Mouse (Mus musculus) embryonic facial prominence, embryonic 11.5 days (tissue): Measurements from ENCODE around the gene Samd4b. TPM values are rescaled to one million over a fixed set of nuclear protein-coding genes. Genes with fewer than 3 reads are reported as not detected.

Source experiments
- ATAC-seq: fragments of 200-750 bp; cut with Nextera tagmentation; replicated peaks from 2 replicates; pipeline ENCODE4 v1.8.0; 2017; ENCODE audit warnings: low read depth; ENCODE audit not compliant: insufficient number of reproducible peaks, low FRiP score, low TSS enrichment
- DNase-seq: peaks from one replicate; pipeline ENCODE4 v3.0.0-alpha.2; 2015; ENCODE audit warnings: low spot score
- H3K27ac ChIP-seq: fragments of 300-500 bp; sonication (generic); replicated peaks from 2 replicates; pipeline ENCODE4 v1.5.1; 2014; ENCODE audit warnings: mild to moderate bottlenecking, low read depth, low read length, control low read depth
- H3K27me3 ChIP-seq: fragments of 300-500 bp; sonication (generic); 2 replicates; pipeline ENCODE4 v1.6.1; 2014; ENCODE audit warnings: mild to moderate bottlenecking, low read length, moderate library complexity, mixed read lengths; ENCODE audit not compliant: control insufficient read depth, insufficient read depth
- H3K36me3 ChIP-seq: fragments of 300-500 bp; sonication (generic); replicated peaks from 2 replicates; pipeline ENCODE4 v1.6.1; 2014; ENCODE audit warnings: low read depth, mild to moderate bottlenecking, low read length, moderate library complexity, mixed read lengths; ENCODE audit not compliant: control insufficient read depth, insufficient read depth
- H3K4me1 ChIP-seq: fragments of 300-500 bp; sonication (generic); 2 replicates; pipeline ENCODE4 v1.6.1; 2014; ENCODE audit warnings: low read length, mixed read lengths; ENCODE audit not compliant: control insufficient read depth, insufficient read depth
- H3K4me2 ChIP-seq: fragments of 300-500 bp; sonication (generic); 2 replicates; pipeline ENCODE4 v1.6.1; 2014; ENCODE audit warnings: low read depth, mild to moderate bottlenecking, control low read depth, low read length, moderate library complexity
- H3K4me3 ChIP-seq: fragments of 300-500 bp; sonication (generic); 2 replicates; pipeline ENCODE4 v1.5.1; 2014; ENCODE audit warnings: low read depth, low read length, control low read depth
- H3K9ac ChIP-seq: fragments of 300-500 bp; sonication (generic); replicated peaks from 2 replicates; pipeline ENCODE4 v1.6.1; 2014; ENCODE audit warnings: mild to moderate bottlenecking, control low read depth, low read length
- H3K9me3 ChIP-seq: fragments of 300-500 bp; sonication (generic); replicated peaks from 2 replicates; pipeline ENCODE4 v1.6.1; 2016; ENCODE audit warnings: mild to moderate bottlenecking, low read length, inconsistent platforms, mixed read lengths; ENCODE audit not compliant: control insufficient read depth
- WGBS: fragments of 180-500 bp; shearing (Covaris S2); extraction: QIAGEN DNeasy Blood & Tissue Kit; methylation state at CpG from one replicate; pipeline ENCODE4 v1.1.7; 2014; 5-methylcytosine and 5-hydroxymethylcytosine counted together
- polyA plus RNA-seq: library from polyadenylated mRNA; unstranded; fragments of >200 nt; fragmentation: Nextera tagmentation; extraction: Ambion mirVana; gene quantifications from 2 replicates; pipeline ENCODE4 v1.2.1, GENCODE M21; 2014

Samd4b gene
- polyA plus RNA-seq, 1 experiment from 2014 or later: 29.4 TPM

DNA sequence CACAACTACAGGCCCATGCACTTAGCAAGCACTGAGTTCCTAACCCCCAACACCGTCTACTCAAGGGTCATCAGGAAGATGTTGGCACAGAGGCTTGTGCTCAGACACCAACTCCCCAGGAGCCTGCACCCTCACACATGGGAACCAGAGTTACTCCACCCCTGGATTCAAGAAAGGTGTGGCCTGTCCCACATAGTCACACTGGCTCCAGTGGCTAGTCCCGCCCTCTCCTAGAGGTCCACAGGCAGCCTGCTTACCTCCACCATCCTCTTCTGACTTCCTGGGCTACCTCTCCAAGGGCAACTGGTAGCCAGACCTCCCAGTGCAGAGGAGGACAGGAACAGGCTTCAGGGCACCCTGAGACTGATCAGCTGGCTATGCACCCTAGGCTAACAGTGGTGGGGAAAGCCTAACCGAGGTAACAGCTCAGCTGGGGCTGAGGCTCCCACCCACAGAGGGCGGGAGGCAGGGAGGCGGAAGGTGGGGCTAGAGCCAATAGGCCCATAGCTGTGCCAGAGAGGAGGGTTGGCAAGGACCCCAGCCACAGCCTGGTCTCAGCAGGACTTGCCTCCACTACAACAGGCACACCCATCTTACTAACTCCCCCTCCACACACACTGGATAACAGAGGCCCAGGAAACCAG, 21.6 kb downstream of the Samd4b start:
- H3K9ac ChIP-seq: no peak overlapping the region
- no peaks in the 10 kb centered on the region for H3K27me3 ChIP-seq
- no peak overlapping the region for H3K27ac ChIP-seq
- ATAC-seq (no peak), DNase-seq (no peak)
- H3K4me1 ChIP-seq: no peaks in the 10 kb centered on the region
- no peak overlapping the region for H3K4me3 ChIP-seq
- H3K9me3 ChIP-seq: no peaks in the 10 kb centered on the region
- no peaks in the 10 kb centered on the region for H3K36me3 ChIP-seq
- 73% methylated on average over 5 of the region's 5 CpGs for WGBS
- no peak overlapping the region for H3K4me2 ChIP-seq

- no peaks in the 10 kb centered on the region; the same call in 1 of the 2 replicates for H3K4me1 ChIP-seq
- no peaks in the 10 kb centered on the region for H3K9me3 ChIP-seq
- WGBS: 89% methylated on average over 11 of the region's 11 CpGs
- DNase-seq (no peak), ATAC-seq (no peak)
- H3K4me2 ChIP-seq: no peak overlapping the region
- no peaks in the 10 kb centered on the region for H3K27me3 ChIP-seq
- H3K9ac ChIP-seq: no peak overlapping the region
- H3K4me3 ChIP-seq: no peak overlapping the region
- no peaks in the 10 kb centered on the region for H3K36me3 ChIP-seq
- H3K27ac ChIP-seq: no peak overlapping the region
Observed at GRCm38 (mm10) chr7:28575597-28575996, 22.3 kb downstream of the Samd4b start.

DNA sequence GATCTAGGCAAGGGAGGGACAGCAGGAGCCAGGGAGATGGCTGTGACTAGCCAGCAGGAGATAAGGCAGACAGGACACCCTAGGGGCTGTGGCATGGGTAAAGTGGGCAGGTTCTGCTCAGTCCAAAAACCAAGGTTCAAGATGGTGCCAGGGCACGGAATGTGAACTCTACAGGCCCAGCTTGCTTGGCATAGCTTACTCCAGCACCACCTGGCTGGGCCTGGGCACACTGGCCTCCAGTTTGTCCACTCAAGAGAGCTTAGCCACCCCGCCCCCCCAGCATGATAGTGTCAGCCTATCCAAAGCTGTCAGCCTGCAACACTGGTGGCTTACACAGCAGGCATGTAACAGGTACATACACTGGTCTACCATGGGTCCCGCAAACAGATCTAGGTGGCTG, 24.7 kb downstream of the Samd4b start:
- no peak overlapping the region for H3K4me3 ChIP-seq
- 96% methylated on average over 3 of the region's 3 CpGs for WGBS
- no peaks in the 10 kb centered on the region for H3K9me3 ChIP-seq
- DNase-seq: no peak
- H3K27me3 ChIP-seq: no peaks in the 10 kb centered on the region
- no peak overlapping the region for H3K9ac ChIP-seq
- no peak overlapping the region for H3K4me2 ChIP-seq
- H3K4me1 ChIP-seq: no peaks in the 10 kb centered on the region; the same call in 1 of the 2 replicates
- H3K36me3 ChIP-seq: no peaks in the 10 kb centered on the region
- no peak overlapping the region for H3K27ac ChIP-seq
- no peak for ATAC-seq

- WGBS: 82% methylated on average over 5 of the region's 5 CpGs
Observed at GRCm38 (mm10) chr7:28572689-28573088, 25.3 kb downstream of the Samd4b start.

GRCm38 (mm10) chr7:28570982-28571682, 26.8 kb downstream of the Samd4b start:
- Histone ChIP-seq H3K9ac (no peak overlapping the region), H3K27ac (no peak overlapping the region), H3K9me3 (no peaks in the 10 kb centered on the region), H3K4me2 (no peak overlapping the region), H3K27me3 (no peaks in the 10 kb centered on the region), H3K4me3 (no peak overlapping the region), H3K4me1 (no peaks in the 10 kb centered on the region; the same call in 1 of the 2 replicates), H3K36me3 (peaks cover 2% of the 10 kb centered on the region; the same call in 1 of the 2 replicates)
- ATAC-seq: no peak
- DNase-seq: no peak
- 47% methylated on average over 5 of the region's 5 CpGs for WGBS

More at GRCm38 (mm10) chr7:28572689-28573088, 25.3 kb downstream of the Samd4b start:
- ATAC-seq: no peak
- Histone ChIP-seq H3K36me3 (no peaks in the 10 kb centered on the region), H3K4me2 (no peak overlapping the region), H3K9ac (no peak overlapping the region), H3K9me3 (no peaks in the 10 kb centered on the region), H3K27ac (no peak overlapping the region), H3K4me3 (no peak overlapping the region), H3K27me3 (no peaks in the 10 kb centered on the region), H3K4me1 (no peaks in the 10 kb centered on the region; the same call in 1 of the 2 replicates)
- DNase-seq: no peak

GRCm38 (mm10) chr7:28570291-28570981, 27.5 kb downstream of the Samd4b start:
- 73% methylated on average over 12 of the region's 12 CpGs for WGBS
- no peaks in the 10 kb centered on the region for H3K27me3 ChIP-seq
- peak; percentile 41 for DNase-seq
- H3K9ac ChIP-seq: no peak overlapping the region
- peaks cover 2% of the 10 kb centered on the region; the same call in 1 of the 2 replicates for H3K36me3 ChIP-seq
- H3K9me3 ChIP-seq: no peaks in the 10 kb centered on the region
- H3K27ac ChIP-seq: no peak overlapping the region
- no peak overlapping the region for H3K4me2 ChIP-seq
- no peak overlapping the region for H3K4me3 ChIP-seq
- H3K4me1 ChIP-seq: no peaks in the 10 kb centered on the region; the same call in 1 of the 2 replicates
- no peak for ATAC-seq

DNA sequence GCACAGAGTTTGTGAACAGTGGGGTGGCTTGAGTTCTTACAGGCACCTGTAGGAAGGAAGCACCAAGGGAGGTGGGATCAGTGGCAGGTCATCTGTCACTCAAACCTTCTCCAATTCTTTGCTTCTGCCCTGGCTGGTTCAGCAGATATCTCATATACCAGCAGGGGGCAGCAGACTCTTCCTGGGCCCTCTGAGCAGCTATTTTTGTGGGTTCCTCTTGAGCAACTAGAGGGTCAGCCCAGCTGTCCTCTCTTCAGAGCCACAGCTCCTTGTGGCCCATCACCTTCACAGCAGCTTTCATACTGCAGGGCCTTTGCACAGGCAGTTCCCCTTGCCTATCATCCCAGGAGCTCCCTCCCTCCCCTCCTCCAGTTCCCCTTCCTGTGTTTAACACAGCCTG, 29.7 kb downstream of the Samd4b start:
- H3K9me3 ChIP-seq: no peaks in the 10 kb centered on the region
- peaks cover 2% of the 10 kb centered on the region for H3K36me3 ChIP-seq
- DNase-seq (peak; percentile 77), ATAC-seq (no peak)
- H3K27ac ChIP-seq: no peak overlapping the region
- H3K27me3 ChIP-seq: no peaks in the 10 kb centered on the region
- H3K9ac ChIP-seq: no peak overlapping the region
- H3K4me1 ChIP-seq: no peaks in the 10 kb centered on the region; the same call in 1 of the 2 replicates
- H3K4me2 ChIP-seq: no peak overlapping the region
- H3K4me3 ChIP-seq: no peak overlapping the region

- DNase-seq: no peak
- H3K9me3 ChIP-seq: no peaks in the 10 kb centered on the region
- H3K36me3 ChIP-seq: peaks cover 2% of the 10 kb centered on the region
Observed at GRCm38 (mm10) chr7:28567539-28567938, 30.4 kb downstream of the Samd4b start.

More at GRCm38 (mm10) chr7:28567539-28567938, 30.4 kb downstream of the Samd4b start:
- no peaks in the 10 kb centered on the region for H3K27me3 ChIP-seq
- H3K4me1 ChIP-seq: no peaks in the 10 kb centered on the region; the same call in 1 of the 2 replicates
- ATAC-seq: no peak
- H3K4me3 ChIP-seq: no peak overlapping the region
- WGBS: 84% methylated on average over 4 of the region's 4 CpGs
- no peak overlapping the region for H3K27ac ChIP-seq
- H3K4me2 ChIP-seq: no peak overlapping the region
- H3K9ac ChIP-seq: no peak overlapping the region
